Mouse (Mus musculus) brown adipose tissue, adult 24 weeks (tissue): ENCODE measurements around the gene Oxnad1. TPM values are rescaled to one million over a fixed set of nuclear protein-coding genes. Genes with fewer than 3 reads are reported as not detected.

Experiments used
- H3K27ac ChIP-seq: fragments of 200-500 bp; replicated peaks from 2 replicates; pipeline ENCODE4 v1.5.1; 2012; ENCODE audit warnings: low read depth, mild to moderate bottlenecking, low read length
- H3K4me1 ChIP-seq: fragments of 200-500 bp; 2 replicates; pipeline ENCODE4 v1.6.1; 2012; ENCODE audit warnings: low read length, mixed read lengths; ENCODE audit not compliant: control insufficient read depth, insufficient read depth, insufficient read length
- H3K4me3 ChIP-seq: fragments of 200-500 bp; 2 replicates; pipeline ENCODE4 v1.5.1; 2012; ENCODE audit warnings: low read depth, mild to moderate bottlenecking, low read length, moderate library complexity; ENCODE audit not compliant: insufficient read depth
- polyA plus RNA-seq: library from polyadenylated mRNA; stranded (reverse); fragments of >200 nt; gene quantifications from 2 replicates; pipeline ENCODE4 v1.2.4, GENCODE M21; 2012; ENCODE audit not compliant: missing spikeins, insufficient read depth, insufficient read length

The Oxnad1 gene
- polyA plus RNA-seq: 88.6 and 102 TPM in 2 replicates

DNA sequence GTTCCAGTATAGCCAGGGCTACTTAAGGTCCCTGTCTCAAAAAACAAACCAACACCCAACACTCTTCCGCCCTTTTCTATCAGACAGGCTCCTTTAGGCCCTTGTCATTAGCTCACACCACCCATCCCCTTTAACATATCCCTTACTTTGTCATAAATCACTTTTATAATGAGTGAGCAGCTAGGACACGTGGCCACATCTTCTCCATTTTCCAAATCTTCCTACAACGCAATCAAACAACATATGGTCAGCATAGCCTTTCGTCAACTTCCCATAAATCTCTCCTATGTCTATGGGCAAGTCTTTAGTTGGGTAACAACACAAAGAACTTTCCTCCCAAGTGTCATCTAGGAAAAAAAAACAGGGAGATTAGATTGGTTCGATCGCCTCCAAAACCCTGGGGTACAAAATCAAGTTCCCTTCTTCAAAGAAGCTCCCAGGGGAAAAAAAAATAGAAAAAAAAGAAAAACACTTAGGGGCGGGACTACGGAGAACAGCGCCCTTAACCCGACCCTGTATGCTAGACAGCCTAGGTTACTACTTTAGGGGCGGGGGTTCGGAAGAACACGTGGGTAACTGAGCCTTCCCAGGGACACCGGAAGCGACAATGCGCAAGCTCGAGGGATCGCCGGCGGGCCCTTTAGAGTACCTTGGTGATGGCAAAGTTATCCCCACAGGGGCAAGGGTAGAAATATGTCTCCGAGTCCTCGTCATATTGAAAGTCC, at the start of gene Oxnad1:
Oxnad1 (plus strand) TSS at position 614 of the 725 bp plus-strand sequence.
- H3K27ac ChIP-seq: peak within 1 kb of the TSS; percentile 98
- H3K4me3 ChIP-seq: peak within 1 kb of the TSS; percentile 92
- H3K4me1 ChIP-seq: peaks cover 5% of the 10 kb centered on the region; the same call in 1 of the 2 replicates

DNA sequence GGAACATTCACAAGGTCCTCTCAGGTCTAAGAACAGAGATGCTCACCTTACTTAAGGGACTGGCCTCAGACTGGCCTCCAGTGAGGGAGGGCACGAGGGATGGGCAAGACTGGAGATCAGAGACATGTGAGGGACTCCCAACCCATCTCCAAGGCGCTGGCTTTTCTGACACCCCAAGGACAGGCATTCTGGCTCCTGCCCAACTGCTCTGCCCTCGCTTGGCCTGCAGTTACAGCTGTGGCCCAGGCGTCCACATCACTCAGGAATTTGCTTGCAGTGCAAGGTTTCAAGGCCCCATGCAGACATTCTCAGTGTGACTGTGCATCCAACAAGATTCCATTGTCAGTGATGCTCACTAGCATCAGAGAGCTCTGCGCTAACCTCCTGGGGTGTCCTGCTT, 48.7 kb upstream of the Oxnad1 start:
- Histone ChIP-seq H3K4me3 (no peak overlapping the region), H3K27ac (no peak overlapping the region), H3K4me1 (peaks cover 3% of the 10 kb centered on the region)

DNA sequence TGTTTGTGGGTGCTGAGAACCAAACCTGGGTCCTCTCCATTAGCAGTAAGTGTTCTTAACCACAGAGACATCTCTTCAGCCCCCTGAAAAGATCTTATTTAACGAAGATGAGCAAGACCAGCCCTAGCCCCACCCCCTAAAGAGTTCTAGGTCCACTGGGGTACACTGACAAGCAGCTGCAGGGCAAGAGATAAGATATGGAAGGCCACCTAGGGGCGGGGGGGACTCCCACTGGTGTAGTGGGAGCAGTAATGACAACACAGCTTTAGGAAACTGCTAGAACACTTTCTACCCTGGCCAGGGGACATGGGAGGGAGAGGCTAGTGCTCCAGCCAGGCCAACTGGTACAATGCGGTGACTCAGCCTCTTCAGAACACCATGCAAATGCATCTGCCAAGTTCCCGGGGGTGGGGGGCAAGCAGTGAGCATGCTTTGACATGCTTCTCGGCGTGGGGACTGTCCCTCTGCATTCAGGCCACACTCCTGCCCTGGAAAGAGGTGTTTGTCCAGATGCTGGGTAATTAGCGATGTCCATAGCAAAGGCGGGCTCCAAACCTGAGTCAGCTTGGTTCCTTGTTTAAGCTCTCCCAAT, 47.4 kb upstream of the Oxnad1 start:
- Histone ChIP-seq H3K4me3 (no peak overlapping the region), H3K4me1 (peaks cover 3% of the 10 kb centered on the region), H3K27ac (no peak overlapping the region)

DNA sequence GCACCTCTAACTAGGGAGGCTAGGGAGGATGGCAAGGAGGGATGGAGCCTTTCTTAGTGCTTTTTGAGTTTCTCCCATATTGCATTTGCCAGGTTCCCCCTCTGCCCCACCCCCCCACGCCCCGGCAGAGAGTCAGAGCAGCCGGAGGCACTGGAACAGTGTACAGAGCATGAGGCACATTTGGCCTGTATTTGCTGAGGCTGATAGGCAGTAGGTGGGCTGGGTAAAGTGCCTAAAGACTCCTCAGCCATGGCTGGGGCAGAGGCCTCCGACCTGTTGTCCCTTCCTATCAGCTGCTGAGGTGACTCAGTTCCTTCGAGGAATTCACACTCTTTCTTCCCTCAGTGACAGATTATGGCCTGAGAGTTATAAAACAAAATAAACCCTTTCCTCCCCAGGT, 43.1 kb upstream of the Oxnad1 start:
- Histone ChIP-seq H3K27ac (no peak overlapping the region), H3K4me1 (no peaks in the 10 kb centered on the region; the same call in none of the 2 replicates), H3K4me3 (no peak overlapping the region)

DNA sequence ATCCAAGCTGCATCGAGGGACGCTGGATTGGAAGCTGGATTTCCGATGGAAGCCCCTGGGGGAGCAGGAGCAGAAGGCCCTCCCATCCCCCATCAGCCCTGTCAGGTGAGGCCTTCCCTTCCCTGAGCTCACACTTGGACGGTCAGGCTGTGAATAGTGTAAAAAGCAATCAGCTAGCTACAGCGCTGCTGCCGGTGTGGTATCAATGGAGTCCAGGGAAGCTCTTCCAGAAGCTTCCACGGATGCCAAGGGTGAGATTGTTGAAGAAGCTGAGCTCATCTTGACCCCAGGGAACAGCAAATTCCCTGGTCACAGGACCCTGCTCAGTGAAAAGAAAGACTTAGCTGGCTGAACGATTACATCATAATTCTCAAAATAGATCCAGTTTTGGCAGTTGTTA, 38.8 kb upstream of the Oxnad1 start:
- no peak overlapping the region for H3K4me3 ChIP-seq
- H3K27ac ChIP-seq: no peak overlapping the region
- no peaks in the 10 kb centered on the region for H3K4me1 ChIP-seq

DNA sequence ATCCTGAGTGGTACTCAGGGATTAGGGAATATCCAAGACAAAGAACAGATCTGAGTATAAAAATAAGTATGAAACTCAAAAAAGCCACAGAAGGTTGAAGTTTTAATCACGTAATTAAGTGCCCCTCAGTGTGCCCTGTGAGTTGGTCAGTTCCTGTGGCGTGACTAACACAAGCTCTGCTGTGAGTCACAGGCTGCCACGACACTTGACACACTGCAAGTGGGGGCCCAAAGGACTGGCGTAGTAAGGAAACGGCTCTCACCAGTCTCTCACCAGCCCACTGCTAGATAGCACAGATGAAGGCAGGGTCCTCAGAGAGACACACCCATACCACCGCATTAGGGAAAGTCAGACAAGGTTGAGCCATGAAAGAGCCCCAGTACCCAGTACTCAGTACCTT, 35.0 kb upstream of the Oxnad1 start:
- H3K27ac ChIP-seq: no peak overlapping the region
- H3K4me1 ChIP-seq: no peaks in the 10 kb centered on the region

DNA sequence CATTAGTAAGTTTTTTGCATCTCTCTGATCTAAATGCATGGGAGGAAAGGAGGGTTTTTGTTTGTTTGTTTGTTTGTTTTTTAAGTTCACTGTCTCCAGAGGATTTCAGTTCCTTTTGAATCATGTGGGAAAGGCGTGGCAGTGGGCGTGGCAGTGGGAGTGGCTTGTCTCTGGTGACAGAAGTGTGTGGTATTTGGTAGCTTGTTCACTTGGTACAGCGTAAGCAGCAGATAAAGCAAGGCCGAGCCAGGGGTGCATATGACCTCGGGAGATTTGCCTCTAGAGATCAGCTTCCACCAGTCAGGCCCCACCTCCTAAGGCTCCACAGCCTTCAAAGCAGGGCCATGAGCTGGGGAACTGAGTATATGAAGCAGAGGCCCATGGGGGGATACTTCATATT, 31.3 kb upstream of the Oxnad1 start:
- Histone ChIP-seq H3K4me3 (no peak overlapping the region), H3K27ac (no peak overlapping the region), H3K4me1 (no peaks in the 10 kb centered on the region)

More for the DNA sequence above, 35.0 kb upstream of the Oxnad1 start:
- H3K4me3 ChIP-seq: no peak overlapping the region

DNA sequence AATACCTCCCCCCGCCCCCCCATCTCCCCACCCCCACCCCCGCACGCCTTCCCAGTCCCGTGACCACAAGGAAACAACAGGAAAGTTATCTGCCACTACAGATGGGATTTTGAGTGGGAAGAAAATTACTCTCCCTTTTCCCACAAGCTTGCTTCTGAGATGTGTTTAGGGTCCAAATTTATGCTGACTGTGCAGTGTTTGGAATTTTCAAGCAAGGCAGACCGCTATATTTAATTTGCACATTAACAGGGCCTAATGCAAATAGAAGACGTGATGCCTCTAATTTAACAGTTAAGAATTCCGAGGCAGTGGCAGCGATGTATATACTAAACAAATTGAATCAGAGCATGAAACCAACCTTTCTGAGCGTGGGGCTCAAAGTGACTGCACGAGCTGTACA, 30.4 kb upstream of the Oxnad1 start:
- Histone ChIP-seq H3K27ac (no peak overlapping the region), H3K4me3 (no peak overlapping the region), H3K4me1 (no peaks in the 10 kb centered on the region)

DNA sequence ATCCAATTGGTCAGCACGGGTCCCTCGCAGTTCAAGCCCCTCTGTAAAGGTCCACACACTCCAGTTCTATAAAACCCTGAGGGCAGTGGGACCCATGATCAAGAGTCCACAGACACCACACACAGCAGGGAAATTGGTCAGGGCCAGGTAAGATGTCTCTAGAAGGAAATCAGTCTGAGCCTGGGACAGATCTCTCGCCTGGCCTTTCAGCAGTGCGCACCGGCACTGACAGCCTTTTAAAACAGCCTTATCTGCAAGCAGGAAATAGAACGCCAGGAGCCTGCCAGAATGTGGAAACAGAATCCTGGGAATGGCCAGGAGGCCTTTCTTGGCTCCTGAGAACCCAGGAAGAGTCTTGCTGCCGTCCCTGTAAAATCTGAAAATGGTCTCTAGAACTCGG, 29.4 kb upstream of the Oxnad1 start:
- no peak overlapping the region for H3K27ac ChIP-seq
- H3K4me1 ChIP-seq: no peaks in the 10 kb centered on the region
- no peak overlapping the region for H3K4me3 ChIP-seq

DNA sequence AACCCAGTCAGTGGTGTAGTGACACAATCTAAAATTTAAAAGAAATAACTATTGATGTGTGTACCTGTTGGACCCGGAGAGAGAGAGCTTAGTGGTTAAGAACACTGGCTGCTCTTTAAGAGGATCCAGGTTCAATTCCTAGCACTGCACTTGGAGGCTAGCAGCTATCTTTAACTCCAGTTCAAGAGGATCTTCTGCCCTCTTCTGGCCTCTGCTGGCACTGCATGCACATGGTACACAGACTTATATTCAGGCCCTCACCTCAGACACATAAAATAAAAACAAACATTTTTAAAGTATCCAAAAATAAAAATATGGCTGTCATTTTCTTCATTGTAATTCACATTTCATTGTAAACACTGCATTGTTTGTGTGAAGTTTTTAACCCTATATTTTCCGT, 28.5 kb upstream of the Oxnad1 start:
- H3K4me3 ChIP-seq: no peak overlapping the region
- no peaks in the 10 kb centered on the region for H3K4me1 ChIP-seq
- H3K27ac ChIP-seq: no peak overlapping the region

DNA sequence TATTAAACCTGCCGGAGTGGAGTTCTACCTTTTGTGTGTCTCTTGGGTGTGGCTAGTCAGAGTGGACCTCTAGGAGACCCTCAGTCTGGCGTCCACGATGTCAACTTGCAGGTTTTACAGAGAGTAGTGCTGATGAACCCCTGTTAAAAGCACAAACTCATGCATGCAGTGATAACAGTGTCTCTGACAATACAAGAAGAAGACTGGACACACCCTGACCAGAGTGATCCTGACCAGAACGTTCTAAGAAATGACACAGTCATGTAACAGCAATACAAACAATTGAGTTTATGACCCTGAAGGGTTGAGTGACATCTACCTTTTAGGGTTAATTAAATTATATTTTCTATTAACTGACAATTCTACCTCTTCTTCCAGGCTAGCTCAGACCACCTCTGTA, 27.5 kb upstream of the Oxnad1 start:
- H3K4me3 ChIP-seq: no peak overlapping the region
- no peaks in the 10 kb centered on the region for H3K4me1 ChIP-seq
- H3K27ac ChIP-seq: no peak overlapping the region

DNA sequence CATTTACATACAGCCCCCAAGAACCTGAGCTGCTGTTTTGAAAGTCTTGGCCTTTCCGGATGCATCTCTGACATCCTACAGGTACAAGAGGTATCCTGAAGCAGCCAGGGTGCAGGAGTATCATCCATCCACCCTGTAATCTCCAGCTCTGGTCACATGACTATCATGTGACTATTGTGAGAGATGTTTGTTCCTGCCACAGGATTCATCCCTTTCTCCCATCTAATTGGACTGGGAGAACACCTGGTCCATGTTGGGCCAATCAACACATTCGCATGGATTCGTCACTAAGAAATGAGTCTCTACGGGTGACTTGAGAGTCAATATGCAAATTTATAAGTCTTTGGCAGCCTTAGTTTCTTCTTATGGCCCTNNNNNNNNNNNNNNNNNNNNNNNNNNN, 23.8 kb upstream of the Oxnad1 start:
- Histone ChIP-seq H3K27ac (no peak overlapping the region), H3K4me1 (no peaks in the 10 kb centered on the region), H3K4me3 (no peak overlapping the region)

DNA sequence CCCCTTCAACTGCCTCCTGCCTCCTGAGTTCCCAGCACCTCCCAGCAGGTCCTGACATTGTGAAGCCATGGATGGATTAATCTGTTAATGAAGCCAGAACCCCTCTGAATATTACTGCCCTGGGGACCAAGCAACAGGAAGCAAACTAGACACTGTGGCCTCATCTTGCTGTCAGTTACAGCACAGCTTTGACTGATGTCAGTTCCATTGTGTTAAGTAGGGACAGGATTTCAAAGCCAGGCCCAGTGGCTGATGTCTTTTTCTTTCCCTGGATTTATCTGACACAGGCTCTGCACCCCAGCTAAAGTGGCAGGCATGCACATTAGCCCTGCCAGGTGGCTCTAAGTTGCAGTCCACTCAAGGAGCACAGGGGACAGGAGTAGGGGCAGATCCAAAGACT, 12.4 kb upstream of the Oxnad1 start:
- no peak overlapping the region for H3K4me3 ChIP-seq
- H3K27ac ChIP-seq: peak overlapping the region; percentile 32
- peaks cover 22% of the 10 kb centered on the region for H3K4me1 ChIP-seq

DNA sequence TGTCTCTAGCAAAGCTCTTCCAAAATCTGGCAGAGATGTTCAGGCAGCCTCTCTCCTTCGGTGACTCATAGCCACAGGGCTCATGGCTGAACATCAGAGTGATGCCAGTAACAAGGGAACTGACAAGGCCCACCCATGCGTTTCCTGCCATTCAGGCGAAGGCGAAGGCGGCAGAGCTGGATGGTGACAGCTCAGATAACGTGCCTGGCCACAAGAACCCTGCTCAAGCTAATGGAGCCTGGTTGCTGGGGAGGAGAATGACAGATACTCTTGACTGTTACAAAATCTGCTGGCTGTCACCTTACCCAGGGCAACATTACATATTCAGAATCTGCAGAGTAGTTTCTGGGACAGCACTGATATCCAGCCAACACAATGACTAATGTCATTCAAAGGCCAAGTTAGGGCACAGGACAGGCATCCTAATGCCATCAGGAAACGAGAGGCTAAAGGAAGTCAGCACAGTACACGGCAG, 11.9 kb upstream of the Oxnad1 start:
- Histone ChIP-seq H3K4me1 (peaks cover 20% of the 10 kb centered on the region), H3K27ac (peak overlapping the region; percentile 32), H3K4me3 (no peak overlapping the region)

DNA sequence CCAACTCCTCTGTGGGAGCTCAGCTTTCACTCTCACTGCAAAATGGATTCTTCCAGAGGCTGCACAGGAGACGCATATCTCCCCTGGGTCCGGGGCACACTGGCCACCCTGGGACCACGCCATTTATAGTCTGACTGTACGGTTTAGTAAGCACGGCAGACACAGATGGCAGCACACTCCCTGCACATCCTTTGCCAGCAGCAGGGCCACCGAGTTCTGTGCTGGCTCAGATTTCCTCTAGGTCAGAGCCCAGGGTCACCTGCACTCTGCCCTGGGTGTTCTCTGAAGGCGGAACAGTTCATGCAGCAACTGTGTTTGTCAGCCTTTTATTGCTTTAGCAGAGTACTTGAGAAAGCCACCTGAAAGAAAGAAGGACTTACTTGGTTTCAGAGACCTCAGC, 11.3 kb upstream of the Oxnad1 start:
- peaks cover 17% of the 10 kb centered on the region for H3K4me1 ChIP-seq
- no peak overlapping the region for H3K4me3 ChIP-seq
- peak overlapping the region; percentile 32 for H3K27ac ChIP-seq
